Mouse (Mus musculus) myocyte (in vitro differentiated cells): ENCODE results near the gene Lamb3.

ENCODE experiments used
- CEBPB ChIP-seq: IDR thresholded peaks from 2 replicates; pipeline ENCODE4 v1.6.1; 2011; ENCODE audit warnings: mild to moderate bottlenecking, moderate library complexity; ENCODE audit not compliant: poor library complexity, insufficient read depth, severe bottlenecking
- POLR2A ChIP-seq: IDR thresholded peaks from one replicate; pipeline ENCODE4 v1.6.1; 2011; ENCODE audit warnings: low read depth, mild to moderate bottlenecking, control low read depth, moderate library complexity; ENCODE audit not compliant: insufficient read length

DNA sequence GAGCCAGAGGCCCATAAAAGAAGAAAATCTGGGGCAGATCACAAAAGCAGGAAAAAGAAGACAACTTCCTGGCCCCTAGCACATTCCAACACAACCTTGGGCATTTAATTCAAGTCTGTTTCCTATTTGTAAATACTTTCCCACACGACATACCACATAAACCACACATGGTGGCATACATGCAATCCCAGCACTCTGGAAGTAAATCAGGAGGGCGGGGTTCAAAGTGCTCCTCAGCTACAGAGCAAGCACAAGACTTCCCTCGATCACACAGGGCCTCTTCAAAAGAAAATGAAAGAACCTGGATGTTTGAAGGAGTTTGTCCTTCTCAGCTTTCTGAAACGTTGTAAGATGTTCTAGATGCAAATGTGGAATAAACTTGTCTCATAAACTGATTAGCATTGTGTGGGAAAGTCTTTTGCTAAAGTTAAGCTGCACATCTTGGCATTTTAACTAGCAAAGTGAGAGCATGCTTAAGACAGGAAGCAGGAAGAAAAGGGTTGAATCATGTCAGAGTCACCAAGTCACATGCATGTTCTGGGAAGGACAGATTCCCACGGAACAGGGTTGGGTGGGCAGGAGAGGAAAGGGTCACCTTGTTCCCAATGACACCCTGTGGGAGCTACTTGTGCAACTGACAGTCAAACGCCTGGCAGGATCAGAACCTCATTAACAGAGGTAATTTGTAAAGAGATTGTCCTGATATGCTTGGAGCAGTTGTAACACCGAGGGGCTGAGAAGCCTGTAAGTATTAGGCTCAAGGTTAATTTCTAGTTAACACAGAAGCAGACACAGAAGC is 19.4 kb downstream of the Lamb3 start:
- TF ChIP-seq POLR2A (no peak), CEBPB (no peak)
